13 mouse cellular contexts compared by ENCODE assay signal in genomic region chr5:100127283-100127682, GRCm38 (mm10). TPM values are rescaled to one million over a fixed set of nuclear protein-coding genes. Genes with fewer than 3 reads are reported as not detected.
DNase-seq lines count a peak whose midpoint lies in the region; ATAC-seq lines count a peak whose summit lies in the region.
"Had no signal": no experiment of that assay in that cellular context is flagged by ENCODE, and none has a peak within 500 bp of the region (broad histone marks: within the 10 kb centered on the region; RNA-seq: fewer than 3 reads in every experiment).

No protein-coding gene starts in this region.

- WGBS in hindbrain, embryonic 15.5 days = 64% methylated on average over 8 of the region's 8 CpGs
- WGBS in hindbrain, embryonic 11.5 days = 72% methylated on average over 8 of the region's 8 CpGs
- 34% methylated on average over 8 of the region's 8 CpGs for WGBS in intestine, embryonic 15.5 days

- no peak overlapping the region for H3K4me3 ChIP-seq in hindbrain, embryonic 15.5 days
- H3K4me3 ChIP-seq in hindbrain, embryonic 11.5 days (ENCODE audit: low read depth, low read length) = no peak overlapping the region
- no peak overlapping the region for H3K4me3 ChIP-seq in intestine, embryonic 15.5 days (replicated peaks)
- H3K4me3 ChIP-seq: embryonic facial prominence, embryonic 12.5 days; limb, embryonic 12.5 days had no signal

- no peaks in the 10 kb centered on the region for H3K36me3 ChIP-seq in hindbrain, embryonic 15.5 days
- no peaks in the 10 kb centered on the region for H3K36me3 ChIP-seq in hindbrain, embryonic 11.5 days (ENCODE audit: control insufficient read depth, insufficient read depth, low read length)
- H3K36me3 ChIP-seq in intestine, embryonic 15.5 days = no peaks in the 10 kb centered on the region
- H3K36me3 ChIP-seq: embryonic facial prominence, embryonic 12.5 days; limb, embryonic 12.5 days had no signal

- H3K27me3 ChIP-seq in hindbrain, embryonic 15.5 days = no peaks in the 10 kb centered on the region
- H3K27me3 ChIP-seq in hindbrain, embryonic 11.5 days (ENCODE audit: control insufficient read depth, insufficient read depth, low read length) = no peaks in the 10 kb centered on the region
- H3K27me3 ChIP-seq in intestine, embryonic 15.5 days (replicated peaks) = no peaks in the 10 kb centered on the region
- H3K27me3 ChIP-seq: embryonic facial prominence, embryonic 12.5 days had no signal

- no peak overlapping the region for H3K9ac ChIP-seq in hindbrain, embryonic 15.5 days
- H3K9ac ChIP-seq in hindbrain, embryonic 11.5 days (ENCODE audit: low read depth, low read length) = no peak overlapping the region
- H3K9ac ChIP-seq in intestine, embryonic 15.5 days = no peak overlapping the region
- H3K9ac ChIP-seq: embryonic facial prominence, embryonic 12.5 days; limb, embryonic 12.5 days had no signal

- intact Hi-C loops in left cerebral cortex, postnatal 25 days (cut with DNase I) = no loop called here
- intact Hi-C loops in left cerebral cortex, postnatal 14 days (cut with DNase I) = no loop called here

- H3K9me3 ChIP-seq in hindbrain, embryonic 15.5 days = no peaks in the 10 kb centered on the region
- no peaks in the 10 kb centered on the region for H3K9me3 ChIP-seq in hindbrain, embryonic 11.5 days (ENCODE audit: control insufficient read depth, low read length)
- no peaks in the 10 kb centered on the region for H3K9me3 ChIP-seq in intestine, embryonic 15.5 days
- H3K9me3 ChIP-seq: embryonic facial prominence, embryonic 12.5 days; limb, embryonic 12.5 days had no signal

- H3K27ac ChIP-seq in hindbrain, embryonic 15.5 days (replicated peaks) = peak overlapping the region; percentile 57
- H3K27ac ChIP-seq in hindbrain, embryonic 11.5 days (ENCODE audit: low read depth, low read length) = no peak overlapping the region
- H3K27ac ChIP-seq in intestine, embryonic 15.5 days = peak overlapping the region; percentile 22; the same call in 1 of the 2 replicates
- H3K27ac ChIP-seq: embryonic facial prominence, embryonic 12.5 days; limb, embryonic 12.5 days had no signal

- no peak overlapping the region for H3K4me2 ChIP-seq in hindbrain, embryonic 15.5 days
- H3K4me2 ChIP-seq in hindbrain, embryonic 11.5 days (replicated peaks; ENCODE audit: low read depth, low read length) = no peak overlapping the region
- H3K4me2 ChIP-seq in intestine, embryonic 15.5 days (replicated peaks) = no peak overlapping the region
- H3K4me2 ChIP-seq: embryonic facial prominence, embryonic 12.5 days; limb, embryonic 12.5 days had no signal

- no peak for DNase-seq in hindbrain, embryonic 11.5 days (ENCODE audit: low spot score)
- peak; percentile 16 for DNase-seq in left cerebral cortex, adult 11 months (ENCODE audit: low spot score)
- DNase-seq in left cerebral cortex, postnatal 25 days (ENCODE audit: low spot score in 2 of 2) = no peak
- peak; percentile 65 for DNase-seq in lung, postnatal 10 days
- no peak for DNase-seq in left cerebral cortex, postnatal 14 days (ENCODE audit: low spot score in 2 of 2)
- no peak for DNase-seq in cerebellum, adult 8-10 months
- DNase-seq: cerebellum, postnatal 14 days; thymus, adult 18-20 months had no signal

- no peak for ATAC-seq in hindbrain, embryonic 15.5 days (ENCODE audit: low FRiP score, low read depth)
- no peak for ATAC-seq in hindbrain, embryonic 11.5 days (ENCODE audit: low FRiP score)
- peak; percentile 61 for ATAC-seq in intestine, embryonic 15.5 days

- H3K4me1 ChIP-seq in hindbrain, embryonic 15.5 days (replicated peaks) = no peaks in the 10 kb centered on the region
- H3K4me1 ChIP-seq in hindbrain, embryonic 11.5 days (replicated peaks; ENCODE audit: control insufficient read depth, insufficient read depth, low read length) = no peaks in the 10 kb centered on the region
- H3K4me1 ChIP-seq in intestine, embryonic 15.5 days (replicated peaks) = no peaks in the 10 kb centered on the region
- H3K4me1 ChIP-seq: embryonic facial prominence, embryonic 12.5 days; limb, embryonic 12.5 days had no signal

RNA-seq across cellular contexts. Expression of gene Tmem150c, which starts 32.3 kb away (rescaled TPM):
- 31.2 and 36.4 TPM in 2 replicates for polyA plus RNA-seq in hindbrain, embryonic 15.5 days (2015; fragmentation: Nextera tagmentation; extraction: Ambion mirVana)
- polyA plus RNA-seq in hindbrain, embryonic 11.5 days (2014; fragmentation: Nextera tagmentation; extraction: Ambion mirVana) = 3.1 and 3.6 TPM in 2 replicates
- 10 to 100 TPM; 42.4 to 44.5 TPM for total RNA-seq in left cerebral cortex, postnatal 25 days (2021)
- polyA plus RNA-seq in intestine, embryonic 15.5 days (2015; fragmentation: Nextera tagmentation; extraction: Ambion mirVana) = 2.3 and 2.5 TPM in 2 replicates
- 10 to 100 TPM; 46.2 to 48.8 TPM for total RNA-seq in left cerebral cortex, postnatal 14 days (2021)
- total RNA-seq: monocyte, adult 5-6 weeks had no signal

Comparison
In these comparisons a context has a peak if more than half of its experiments do, and no peak if none do; other contexts are left out.
1. DNase-seq: peak in left cerebral cortex, adult 11 months (single experiment) and lung, postnatal 10 days (single experiment); none in hindbrain, embryonic 11.5 days (single experiment), left cerebral cortex, postnatal 25 days (0 of 2), left cerebral cortex, postnatal 14 days (0 of 2) and cerebellum, adult 8-10 months (single experiment).